Mouse (Mus musculus) embryonic facial prominence, embryonic 15.5 days (tissue): ENCODE data around the gene Evl. TPM values are rescaled to one million over a fixed set of nuclear protein-coding genes. Genes with fewer than 3 reads are reported as not detected.

Experiments
- ATAC-seq: fragments of 200-750 bp; cut with Nextera tagmentation; 2 replicates; pipeline ENCODE4 v1.8.0; 2017; ENCODE audit warnings: low read depth, moderate TSS enrichment; ENCODE audit not compliant: insufficient number of reproducible peaks, low FRiP score, low TSS enrichment
- H3K27ac ChIP-seq: fragments of 300-500 bp; sonication (generic); replicated peaks from 2 replicates; pipeline ENCODE4 v1.5.1; 2015; ENCODE audit warnings: mild to moderate bottlenecking, inconsistent platforms
- H3K27me3 ChIP-seq: fragments of 300-500 bp; sonication (generic); 2 replicates; pipeline ENCODE4 v1.6.1; 2015; ENCODE audit warnings: inconsistent platforms
- H3K36me3 ChIP-seq: fragments of 300-500 bp; sonication (generic); 2 replicates; pipeline ENCODE4 v1.6.1; 2015; ENCODE audit warnings: mild to moderate bottlenecking, inconsistent platforms
- H3K4me1 ChIP-seq: fragments of 300-500 bp; sonication (generic); 2 replicates; pipeline ENCODE4 v1.6.1; 2015; ENCODE audit warnings: inconsistent platforms
- H3K4me2 ChIP-seq: fragments of 300-500 bp; sonication (generic); replicated peaks from 2 replicates; pipeline ENCODE4 v1.6.1; 2015; ENCODE audit warnings: mild to moderate bottlenecking, inconsistent platforms
- H3K4me3 ChIP-seq: fragments of 300-500 bp; sonication (generic); replicated peaks from 2 replicates; pipeline ENCODE4 v1.5.1; 2015; ENCODE audit warnings: mild to moderate bottlenecking, inconsistent platforms
- H3K9ac ChIP-seq: fragments of 300-500 bp; sonication (generic); 2 replicates; pipeline ENCODE4 v1.6.1; 2015; ENCODE audit warnings: inconsistent platforms
- H3K9me3 ChIP-seq: fragments of 300-500 bp; sonication (generic); replicated peaks from 2 replicates; pipeline ENCODE4 v1.6.1; 2016; ENCODE audit warnings: inconsistent platforms
- WGBS: fragments of 180-500 bp; shearing (Covaris S2); methylation state at CpG from one replicate; pipeline ENCODE4 v1.1.7; 2015; 5-methylcytosine and 5-hydroxymethylcytosine counted together
- polyA plus RNA-seq: library from polyadenylated mRNA; unstranded; fragments of >200 nt; fragmentation: Nextera tagmentation; extraction: Ambion mirVana; gene quantifications from 2 replicates; pipeline ENCODE4 v1.2.1, GENCODE M21; 2015

The Evl gene
- polyA plus RNA-seq, 1 experiment from 2014 or later = 63.4 TPM

DNA sequence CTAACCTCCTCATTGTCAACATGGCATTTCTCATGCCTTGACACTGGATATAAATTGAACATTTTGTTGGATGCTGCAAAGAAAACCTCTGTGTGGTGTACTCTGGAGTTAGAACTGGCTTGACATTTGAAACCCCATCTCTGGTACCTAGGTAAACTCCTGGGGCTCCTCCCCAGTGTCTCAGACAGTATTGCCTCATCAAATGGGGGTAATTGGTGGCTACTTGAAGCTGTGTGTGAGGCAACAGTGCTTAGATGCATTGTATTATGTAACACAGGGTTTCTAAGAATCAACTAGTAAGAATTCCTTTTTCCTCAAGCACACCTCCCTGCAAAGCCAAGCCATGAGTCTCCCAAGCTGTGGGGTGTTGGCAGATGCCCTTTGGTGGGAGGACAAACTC lies 93.3 kb downstream of the Evl start:
- Histone ChIP-seq H3K4me3 (no peak overlapping the region), H3K36me3 (peaks cover 40% of the 10 kb centered on the region), H3K4me1 (0 out of 2 replicates have a peak, but pooled peaks cover 8% of the 10 kb centered on the region), H3K27me3 (no peaks in the 10 kb centered on the region), H3K4me2 (no peak overlapping the region), H3K9me3 (no peaks in the 10 kb centered on the region), H3K9ac (no peak overlapping the region), H3K27ac (no peak overlapping the region)
- ATAC-seq = no peak

- Histone ChIP-seq H3K4me2 (no peak overlapping the region), H3K4me3 (no peak overlapping the region), H3K9ac (no peak overlapping the region), H3K4me1 (0 out of 2 replicates have a peak, but pooled peaks cover 3% of the 10 kb centered on the region), H3K9me3 (no peaks in the 10 kb centered on the region), H3K27me3 (no peaks in the 10 kb centered on the region), H3K36me3 (peaks cover 62% of the 10 kb centered on the region), H3K27ac (no peak overlapping the region)
- 58% methylated on average over 7 of the region's 7 CpGs for WGBS
- ATAC-seq = no peak
These were observed 96.6 kb downstream of the Evl start for GRCm38 (mm10) chr12:108651053-108651660.

GRCm38 (mm10) chr12:108653358-108654335 lies 99.1 kb downstream of the Evl start:
- Histone ChIP-seq H3K9me3 (no peaks in the 10 kb centered on the region), H3K27me3 (no peaks in the 10 kb centered on the region), H3K36me3 (peaks cover 74% of the 10 kb centered on the region), H3K4me3 (no peak overlapping the region), H3K27ac (no peak overlapping the region), H3K4me1 (0 out of 2 replicates have a peak, but pooled peaks cover 3% of the 10 kb centered on the region), H3K9ac (no peak overlapping the region), H3K4me2 (no peak overlapping the region)
- ATAC-seq = no peak
- 87% methylated on average over 11 of the region's 11 CpGs for WGBS

GRCm38 (mm10) chr12:108657350-108657749 lies 102.8 kb downstream of the Evl start:
- WGBS = 93% methylated on average over 1 of the region's 1 CpGs
- no peak overlapping the region for H3K27ac ChIP-seq

DNA sequence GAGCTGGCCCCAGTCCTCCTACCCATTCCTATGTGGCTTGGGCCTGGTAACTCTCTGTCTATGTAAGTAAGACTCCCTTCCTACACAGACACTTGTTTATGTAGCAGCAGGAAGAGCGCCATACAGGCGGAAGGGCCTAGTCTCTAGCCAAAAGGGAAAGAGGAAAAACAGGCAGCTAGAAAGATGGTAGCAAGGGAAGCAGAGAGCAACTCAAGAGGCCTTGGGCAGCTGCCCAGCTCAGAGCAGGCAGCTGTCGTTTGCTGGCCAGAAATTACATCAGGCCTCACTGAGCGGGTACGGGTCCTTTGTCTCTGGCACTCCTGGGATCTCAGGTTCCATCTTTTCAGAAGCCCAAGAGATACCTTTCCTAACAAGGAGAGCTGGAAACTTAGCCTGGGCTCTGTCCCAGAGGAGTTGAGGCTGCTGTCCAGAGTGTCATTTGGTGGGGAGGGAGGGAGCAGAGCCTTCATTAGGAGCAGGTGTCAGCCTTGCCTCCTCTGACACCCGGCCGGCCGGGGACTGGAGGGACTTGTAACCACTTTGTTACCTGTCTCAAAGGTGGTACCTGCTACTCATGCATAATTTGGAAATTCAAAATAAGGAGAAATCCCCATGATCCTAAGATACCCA lies 114.2 kb downstream of the Evl start:
- Histone ChIP-seq H3K27ac (0 out of 2 replicates have a peak overlapping the region, but pooled peaks have one; percentile 17), H3K4me1 (no peaks in the 10 kb centered on the region), H3K4me3 (no peak overlapping the region), H3K36me3 (peaks cover 43% of the 10 kb centered on the region; the same call in 1 of the 2 replicates), H3K9me3 (no peaks in the 10 kb centered on the region), H3K27me3 (no peaks in the 10 kb centered on the region), H3K9ac (no peak overlapping the region), H3K4me2 (no peak overlapping the region)
- WGBS = 70% methylated on average over 8 of the region's 8 CpGs
- peak; percentile 58 for ATAC-seq

More at GRCm38 (mm10) chr12:108657350-108657749, 102.8 kb downstream of the Evl start:
- Histone ChIP-seq H3K4me2 (no peak overlapping the region), H3K36me3 (peaks cover 71% of the 10 kb centered on the region), H3K4me3 (no peak overlapping the region), H3K4me1 (no peaks in the 10 kb centered on the region), H3K27me3 (no peaks in the 10 kb centered on the region), H3K9me3 (no peaks in the 10 kb centered on the region), H3K9ac (no peak overlapping the region)
- 0 out of 2 replicates have a peak, but pooled peaks have one; percentile 29 for ATAC-seq

- Histone ChIP-seq H3K27ac (no peak overlapping the region), H3K9me3 (no peaks in the 10 kb centered on the region), H3K4me1 (no peaks in the 10 kb centered on the region), H3K4me3 (no peak overlapping the region), H3K27me3 (no peaks in the 10 kb centered on the region), H3K36me3 (peaks cover 58% of the 10 kb centered on the region; the same call in 1 of the 2 replicates), H3K4me2 (no peak overlapping the region), H3K9ac (no peak overlapping the region)
- WGBS = 85% methylated on average over 2 of the region's 2 CpGs
- ATAC-seq = no peak
These were observed 117.0 kb downstream of the Evl start for GRCm38 (mm10) chr12:108671541-108671940.

DNA sequence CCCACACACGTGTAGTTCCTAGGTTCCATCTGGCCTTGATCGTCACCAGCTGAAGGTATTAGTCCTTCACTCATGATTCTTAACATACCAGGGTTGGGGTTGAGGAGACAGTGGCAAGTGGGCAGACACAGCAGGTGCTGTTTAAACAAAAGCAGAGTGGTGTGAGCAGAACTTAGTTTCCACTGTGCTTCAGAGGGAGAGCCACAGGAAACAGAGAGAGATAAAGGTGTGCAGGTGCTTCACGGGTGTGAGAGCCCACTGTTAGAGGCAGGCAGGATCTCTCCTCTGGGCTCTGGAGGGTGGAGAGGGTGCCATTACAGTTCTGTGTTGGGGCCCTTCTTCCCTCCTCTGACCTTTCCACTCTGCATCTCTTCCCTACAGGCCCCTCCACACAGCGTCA lies 118.4 kb downstream of the Evl start:
- no peak for ATAC-seq

DNA sequence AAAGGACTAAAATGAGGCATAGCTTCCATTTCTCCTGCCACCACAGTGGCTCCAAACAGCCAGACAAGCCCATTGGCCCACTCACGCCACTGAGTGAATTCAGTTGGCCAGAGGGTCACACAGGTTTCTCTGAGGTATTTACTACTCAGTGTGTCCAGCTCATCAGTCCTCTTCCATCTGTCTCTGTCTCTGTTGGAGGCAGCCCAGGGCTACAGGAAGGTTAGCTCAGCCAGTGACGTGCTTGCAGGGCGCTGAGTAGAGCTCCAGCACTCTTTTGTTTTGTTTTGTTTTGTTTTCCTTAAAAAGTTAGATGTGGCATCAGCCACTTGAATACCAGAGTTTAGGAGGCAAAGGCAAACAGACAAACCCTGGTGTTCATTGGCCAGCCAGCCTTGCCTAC lies 119.0 kb downstream of the Evl start:
- Histone ChIP-seq H3K9ac (no peak overlapping the region), H3K4me2 (no peak overlapping the region), H3K4me1 (no peaks in the 10 kb centered on the region), H3K4me3 (no peak overlapping the region), H3K27me3 (no peaks in the 10 kb centered on the region), H3K36me3 (peaks cover 60% of the 10 kb centered on the region), H3K27ac (no peak overlapping the region), H3K9me3 (no peaks in the 10 kb centered on the region)
- no peak for ATAC-seq
- 83% methylated on average over 3 of the region's 3 CpGs for WGBS

More for the DNA sequence above, 118.4 kb downstream of the Evl start:
- 80% methylated on average over 4 of the region's 4 CpGs for WGBS
- no peaks in the 10 kb centered on the region for H3K27me3 ChIP-seq
- no peak overlapping the region for H3K9ac ChIP-seq
- no peak overlapping the region for H3K4me2 ChIP-seq
- H3K27ac ChIP-seq = no peak overlapping the region
- no peaks in the 10 kb centered on the region for H3K4me1 ChIP-seq
- H3K36me3 ChIP-seq = peaks cover 57% of the 10 kb centered on the region
- H3K4me3 ChIP-seq = no peak overlapping the region
- no peaks in the 10 kb centered on the region for H3K9me3 ChIP-seq

DNA sequence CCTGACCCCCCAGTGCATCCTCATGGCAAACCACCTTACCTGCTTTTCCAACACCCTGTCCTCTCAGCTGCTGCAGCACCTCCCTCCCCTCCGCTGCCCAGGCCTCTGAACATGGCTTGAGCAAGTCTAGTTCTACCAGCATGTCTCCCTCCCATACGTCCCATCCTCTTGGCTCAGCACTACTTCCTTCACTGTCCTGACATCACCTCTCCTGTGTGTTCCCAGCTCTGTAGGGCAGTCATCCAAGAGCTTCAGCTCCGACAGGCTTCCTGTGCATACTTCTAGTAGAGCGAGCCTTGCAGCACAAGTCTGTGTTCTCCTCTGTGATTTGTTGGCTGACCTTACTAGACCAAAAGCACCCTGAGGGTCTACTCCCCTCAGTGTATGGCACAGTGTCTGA lies 120.0 kb downstream of the Evl start:
- no peak for ATAC-seq
- no peak overlapping the region for H3K27ac ChIP-seq
- H3K36me3 ChIP-seq = peaks cover 68% of the 10 kb centered on the region

DNA sequence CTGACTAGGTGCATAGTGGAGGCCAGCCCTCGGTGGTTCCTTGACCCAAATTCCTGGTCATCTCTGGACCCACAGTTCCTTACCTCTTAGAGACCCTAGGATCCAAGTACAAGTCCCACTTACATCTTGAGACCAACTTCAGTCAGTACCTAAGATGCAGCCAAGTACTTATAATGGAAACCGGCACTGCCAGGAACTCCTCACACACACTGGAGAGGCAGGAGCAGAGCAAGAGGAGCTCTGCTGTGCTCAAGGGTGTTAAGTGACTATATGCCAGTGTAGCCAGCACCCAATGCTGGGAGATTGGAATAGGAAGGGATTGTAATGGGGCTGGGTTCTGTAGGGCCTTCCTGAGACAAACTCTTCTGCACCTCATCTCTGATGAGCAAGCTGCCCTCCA lies 120.4 kb downstream of the Evl start:
- no peaks in the 10 kb centered on the region for H3K4me1 ChIP-seq
- 87% methylated on average over 2 of the region's 2 CpGs for WGBS
- H3K4me3 ChIP-seq = no peak overlapping the region

More for the DNA sequence above, 120.0 kb downstream of the Evl start:
- Histone ChIP-seq H3K9me3 (no peaks in the 10 kb centered on the region), H3K4me2 (no peak overlapping the region), H3K9ac (no peak overlapping the region), H3K27me3 (no peaks in the 10 kb centered on the region), H3K4me3 (no peak overlapping the region), H3K4me1 (no peaks in the 10 kb centered on the region)
- WGBS = 67% methylated on average over 4 of the region's 4 CpGs

More for the DNA sequence above, 120.4 kb downstream of the Evl start:
- no peak for ATAC-seq
- Histone ChIP-seq H3K9me3 (no peaks in the 10 kb centered on the region), H3K27me3 (no peaks in the 10 kb centered on the region), H3K36me3 (peaks cover 68% of the 10 kb centered on the region), H3K27ac (0 out of 2 replicates have a peak overlapping the region, but pooled peaks have one; percentile 17), H3K9ac (no peak overlapping the region), H3K4me2 (no peak overlapping the region)
